Mouse (Mus musculus) v-Abl transformed pro-B cells (cell line): Measurements from ENCODE around the gene Mpg.

Source experiments
- in situ Hi-C, 2 experiments: fragments of 400-800 bp; cut with MboI; formaldehyde crosslinking; loops; one replicate each; pipeline ENCODE4 v1.15.1; 2025; ENCODE audit not compliant: unreplicated experiment in 2 of 2

Gene Mpg

DNA sequence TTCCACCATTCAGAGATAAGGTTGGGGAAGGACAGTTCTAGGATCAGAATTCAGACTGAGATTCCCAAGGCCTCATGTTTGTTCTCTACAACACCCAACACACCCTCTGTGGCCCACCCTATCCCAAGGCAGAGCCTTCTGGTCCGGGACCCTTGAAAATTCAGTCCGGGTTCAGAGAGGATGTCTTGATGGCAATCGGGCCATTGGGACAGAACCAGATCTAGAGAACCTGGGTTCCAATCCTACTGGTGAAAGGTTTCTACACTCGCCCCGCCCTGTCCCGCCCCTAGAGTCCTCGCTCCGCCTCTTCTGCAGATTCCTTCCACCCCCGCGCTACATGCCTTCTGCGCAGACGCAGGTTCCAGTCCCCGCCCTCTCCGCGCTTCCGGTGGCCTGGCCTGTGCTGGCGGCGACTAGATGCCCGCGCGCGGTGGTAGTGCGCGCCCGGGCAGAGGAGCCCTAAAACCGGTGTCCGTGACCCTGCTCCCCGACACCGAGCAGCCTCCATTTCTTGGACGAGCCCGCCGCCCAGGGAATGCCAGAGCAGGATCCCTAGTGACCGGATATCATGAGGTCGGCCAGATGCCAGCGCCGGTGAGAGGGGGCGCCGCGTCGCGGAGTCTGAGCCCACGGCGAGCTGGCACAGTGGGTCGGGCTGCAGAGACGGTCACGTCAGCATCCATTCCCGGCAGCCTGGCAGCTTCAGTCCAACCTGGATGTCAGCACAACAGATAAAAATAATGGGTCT is at the start of gene Mpg:
Mpg (plus strand) TSS at position 382 of the 748 bp plus-strand sequence.
- in situ Hi-C loops, result no loop called here

DNA sequence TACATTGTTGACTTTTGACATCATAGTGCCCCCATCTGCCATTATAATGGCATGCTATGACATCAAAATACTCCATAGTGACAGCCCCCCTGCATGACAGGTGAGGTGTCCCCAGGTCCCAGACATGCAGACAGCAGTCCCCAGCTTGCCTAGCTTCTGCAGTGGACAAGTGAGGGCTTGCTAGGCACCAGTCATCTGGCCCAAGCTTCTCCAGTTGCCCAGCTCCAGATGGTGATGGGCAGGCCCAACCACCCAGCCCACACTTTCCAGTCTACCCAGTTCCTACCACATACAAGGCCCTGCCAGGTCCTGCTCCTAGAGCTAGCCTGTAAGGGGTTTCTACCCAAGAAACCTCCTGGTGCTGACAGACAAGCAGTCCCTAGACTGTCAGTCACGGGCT is 47.8 kb upstream of the Mpg start:
- in situ Hi-C loops, result no loop called here

DNA sequence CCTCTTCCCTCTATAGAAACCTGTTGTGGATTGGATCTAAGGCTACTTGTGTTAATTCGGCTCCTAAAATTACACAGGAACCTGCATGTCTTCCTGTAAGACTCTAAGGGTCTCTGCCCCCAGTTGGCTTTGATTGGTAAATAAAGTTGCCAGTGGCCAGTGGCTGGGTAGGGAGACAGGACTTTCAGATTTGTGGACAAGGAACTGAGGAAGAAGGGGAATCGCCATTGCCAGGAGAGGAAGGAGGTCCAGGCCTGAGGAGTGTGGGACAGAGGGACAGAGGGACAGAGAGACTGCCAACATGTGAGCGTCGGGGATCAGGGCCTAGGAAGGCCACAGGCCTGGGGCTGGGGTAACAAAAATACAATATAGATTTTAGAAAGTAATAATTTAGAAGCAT is 45.1 kb upstream of the Mpg start:
- in situ Hi-C loops, result loop anchor here (5.0 to 10.0 kb wide), 2 partner anchors 54 to 106 kb away; partner anchors contain the start of gene Hbq1b (in 2 of the 2)

DNA sequence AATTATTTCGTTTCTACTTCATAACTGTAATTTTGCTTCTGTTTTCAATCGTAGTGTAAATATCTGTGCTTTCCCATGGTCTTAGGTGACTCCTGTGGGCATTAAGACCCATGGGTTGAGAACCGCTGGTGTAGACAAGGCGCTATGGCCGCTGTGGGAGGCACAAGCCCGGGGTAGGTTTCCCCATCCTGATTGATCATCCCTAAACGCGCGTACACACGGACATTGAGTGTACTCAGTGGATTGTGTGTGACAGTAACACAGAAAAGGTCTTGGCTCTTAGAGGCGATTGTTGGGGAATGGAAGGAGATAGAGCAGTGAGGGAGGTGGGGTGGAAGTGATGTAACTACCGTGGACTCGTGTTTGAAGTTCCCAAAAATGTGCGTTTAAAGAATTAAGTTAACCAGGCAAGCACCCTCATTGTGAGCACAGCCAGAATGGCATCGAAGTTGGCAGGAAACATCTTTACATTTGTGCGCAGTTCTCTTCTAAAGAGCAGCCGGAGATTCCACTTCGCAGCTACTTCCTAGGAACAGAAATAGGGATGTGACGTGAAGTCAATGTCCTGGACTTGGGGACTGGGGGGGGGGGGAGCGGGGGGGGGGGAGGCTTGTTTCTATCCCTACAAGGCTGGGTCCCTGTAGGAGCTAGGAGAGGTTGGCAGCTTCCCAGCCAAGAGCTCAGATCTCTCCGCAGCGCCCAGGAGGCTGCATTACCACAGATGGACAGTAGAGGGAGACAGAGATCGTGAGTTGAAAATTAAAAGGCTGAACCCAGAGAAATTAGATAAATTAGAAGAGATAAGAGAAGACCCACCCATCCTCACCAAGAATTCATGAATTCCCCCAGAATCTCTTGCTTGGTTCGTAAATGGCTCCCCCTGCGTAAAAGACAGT is 44.1 kb upstream of the Mpg start:
- in situ Hi-C loops, result loop anchor here (5.0 to 10.0 kb wide), 2 partner anchors 53 to 105 kb away; partner anchors contain the start of gene Hbq1b (in 2 of the 2)

DNA sequence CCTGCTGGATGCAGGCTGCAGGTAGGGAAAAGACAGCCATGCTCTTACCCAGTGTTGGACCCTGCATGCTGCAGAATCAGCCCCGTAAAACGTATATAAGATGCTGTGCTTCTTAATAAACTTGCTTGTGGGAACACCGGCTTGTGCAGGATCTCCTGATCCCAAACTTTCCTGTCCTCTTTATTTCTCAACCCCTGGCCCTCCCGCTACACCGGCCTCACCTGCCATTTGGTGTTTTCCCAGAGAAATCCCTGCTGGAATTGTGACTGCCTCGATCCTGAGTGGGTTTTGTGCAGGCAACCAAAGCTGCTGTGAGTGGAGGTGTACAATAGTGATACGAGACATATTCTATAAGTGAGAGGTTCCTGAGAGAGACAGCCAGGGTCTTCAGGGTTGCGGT is 41.8 kb upstream of the Mpg start:
- in situ Hi-C loops, result loop anchor here (5.0 to 10.0 kb wide), 2 partner anchors 50 to 103 kb away; partner anchors contain the start of gene Hbq1b (in 2 of the 2)

DNA sequence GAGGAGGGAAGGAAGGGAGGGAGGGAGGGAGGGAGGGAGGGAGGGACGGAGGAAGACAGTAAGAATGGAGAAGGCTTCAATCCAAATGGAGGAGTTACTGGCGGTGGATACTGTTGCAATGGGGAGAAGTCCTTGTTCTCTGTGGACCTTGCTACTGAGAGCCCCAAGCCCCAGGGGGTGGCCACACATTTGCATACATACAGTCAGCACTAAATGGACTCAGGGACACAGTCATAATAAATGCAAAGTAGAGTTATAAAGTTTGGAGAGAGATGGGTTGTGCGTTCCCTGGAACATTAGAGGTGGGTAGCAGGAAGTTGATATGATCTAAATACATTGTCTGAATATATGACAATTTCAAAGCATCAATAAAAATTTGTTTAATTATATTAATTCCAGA is 40.3 kb upstream of the Mpg start:
- in situ Hi-C loops, result loop anchor here in 1 of 2 experiments (10.0 kb wide), 1 partner anchor 49 kb away; no protein-coding TSS in a partner anchor

DNA sequence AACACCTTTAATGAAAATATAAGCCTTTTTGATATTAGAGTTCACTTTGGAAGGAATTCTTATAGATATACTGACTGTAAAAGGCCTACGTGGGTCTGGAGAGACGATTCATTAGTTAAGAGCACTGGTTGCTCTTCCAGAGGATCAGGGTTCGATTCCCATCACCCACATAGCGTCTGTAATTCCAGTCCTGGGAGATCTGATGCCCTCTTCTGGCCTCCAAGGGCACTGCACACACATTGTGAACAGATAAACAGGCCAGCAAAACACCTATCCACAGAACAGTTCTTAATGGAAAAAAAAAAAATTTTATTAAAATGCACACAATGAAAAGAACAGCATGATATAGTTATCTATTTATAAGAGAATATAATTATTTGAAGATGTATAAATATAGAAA is 39.0 kb upstream of the Mpg start:
- in situ Hi-C loops, result loop anchor here in 1 of 2 experiments (10.0 kb wide), 1 partner anchor 48 kb away; no protein-coding TSS in a partner anchor

DNA sequence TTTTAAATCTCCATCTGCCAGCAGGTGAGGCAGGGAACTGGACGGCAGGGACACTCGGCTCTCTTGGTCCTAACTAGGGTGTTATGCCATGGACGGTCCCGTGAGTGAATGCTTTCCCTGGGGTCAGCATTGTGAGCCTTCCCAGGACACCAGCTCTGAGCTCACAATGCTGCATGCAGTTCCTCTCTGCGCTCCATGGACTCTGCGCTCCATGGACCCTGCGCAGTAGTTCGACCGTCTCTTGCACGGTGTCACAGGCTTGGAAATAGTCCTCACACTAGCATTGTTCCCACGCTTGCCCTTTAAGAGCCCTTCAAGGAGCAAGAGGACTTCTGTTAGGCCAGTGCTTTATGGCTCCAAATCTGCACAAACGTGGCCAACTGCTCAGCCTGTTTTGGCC is 37.4 kb upstream of the Mpg start:
- in situ Hi-C loops, result loop anchor here in 1 of 2 experiments (10.0 kb wide), 1 partner anchor 46 kb away; no protein-coding TSS in a partner anchor

DNA sequence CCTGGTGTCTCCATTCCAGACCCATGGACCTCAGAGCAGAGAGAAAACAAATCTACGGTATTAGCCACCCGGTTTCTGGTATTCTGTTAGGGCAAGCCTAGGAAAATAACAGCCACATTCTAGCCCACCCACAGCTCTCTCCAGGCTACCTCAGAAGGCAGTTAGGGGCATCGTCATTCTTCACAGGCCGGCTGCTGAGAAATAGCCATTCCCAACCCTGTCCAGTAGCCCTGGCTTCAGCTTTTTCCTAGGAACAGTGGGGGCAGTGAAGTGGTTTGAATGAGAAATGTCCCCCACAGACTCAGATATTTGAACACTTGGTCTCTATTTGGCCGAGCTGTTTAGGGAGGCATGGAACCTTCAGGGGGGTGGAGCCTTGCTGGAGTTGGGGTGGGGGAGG is 36.9 kb upstream of the Mpg start:
- in situ Hi-C loops, result loop anchor here in 1 of 2 experiments (10.0 kb wide), 1 partner anchor 45 kb away; no protein-coding TSS in a partner anchor

DNA sequence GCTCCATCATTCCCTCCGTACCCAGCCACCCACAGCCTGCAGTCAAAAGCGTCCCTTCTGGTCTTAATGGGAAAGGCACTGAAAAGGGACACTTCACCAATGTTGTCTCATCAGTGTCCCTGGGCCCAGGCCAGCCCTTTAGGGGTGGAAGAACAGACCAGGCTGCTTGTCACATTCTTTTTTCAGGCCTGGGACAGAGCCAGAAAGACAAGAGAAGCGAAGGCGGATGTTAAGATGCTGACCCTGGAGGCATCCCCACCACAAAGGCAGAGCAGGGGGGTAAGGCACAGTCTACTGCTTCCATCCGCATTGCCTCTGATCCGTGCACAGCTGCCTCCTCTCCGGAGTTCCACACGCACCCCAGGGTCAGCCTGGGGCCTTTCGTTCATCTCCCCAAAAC is 36.2 kb upstream of the Mpg start:
- in situ Hi-C loops, result no loop called here

DNA sequence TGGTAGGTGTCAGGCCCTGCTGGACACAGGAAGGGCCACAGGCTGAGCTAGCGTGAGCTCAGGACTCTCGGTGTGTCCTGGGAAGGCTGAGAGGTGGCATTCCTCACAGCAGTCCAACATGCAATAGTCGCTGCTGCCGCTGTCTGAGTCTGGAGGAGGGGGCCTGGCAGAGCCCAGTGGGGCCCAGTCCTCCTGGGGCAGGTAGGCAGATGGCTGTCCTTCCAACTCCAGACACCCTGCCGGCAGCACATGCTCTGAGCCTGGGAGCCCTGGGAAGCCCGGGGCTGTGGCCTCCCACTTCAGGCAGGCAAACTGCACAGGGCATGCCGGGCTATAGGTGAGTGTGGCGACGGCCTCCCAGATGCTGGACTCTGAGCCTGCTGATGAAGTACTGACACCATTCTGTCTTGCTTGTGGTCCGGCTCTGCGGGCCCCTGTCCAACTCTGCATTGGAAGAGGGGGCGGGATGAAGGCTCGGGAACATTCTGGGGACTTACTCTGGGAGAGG is 35.6 kb upstream of the Mpg start:
- in situ Hi-C loops, result no loop called here

DNA sequence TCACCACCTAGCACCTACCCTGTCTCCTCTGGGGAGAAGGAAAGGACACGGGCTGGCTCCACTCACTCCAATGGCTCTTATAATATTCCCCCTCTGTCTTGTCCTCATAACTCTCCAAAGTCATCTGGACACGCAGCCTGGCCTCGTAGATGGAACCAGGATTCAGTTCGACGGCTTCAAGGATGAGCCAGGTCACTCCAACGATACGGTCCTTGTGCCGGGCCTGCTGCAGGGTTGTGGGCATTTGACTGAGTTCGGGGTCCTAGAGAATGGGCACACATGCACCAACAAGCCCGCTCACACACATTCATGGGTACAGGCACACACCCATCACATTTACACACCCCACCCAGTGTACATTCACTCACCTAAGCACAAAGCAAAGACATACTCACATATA is 33.1 kb upstream of the Mpg start:
- in situ Hi-C loops, result no loop called here

DNA sequence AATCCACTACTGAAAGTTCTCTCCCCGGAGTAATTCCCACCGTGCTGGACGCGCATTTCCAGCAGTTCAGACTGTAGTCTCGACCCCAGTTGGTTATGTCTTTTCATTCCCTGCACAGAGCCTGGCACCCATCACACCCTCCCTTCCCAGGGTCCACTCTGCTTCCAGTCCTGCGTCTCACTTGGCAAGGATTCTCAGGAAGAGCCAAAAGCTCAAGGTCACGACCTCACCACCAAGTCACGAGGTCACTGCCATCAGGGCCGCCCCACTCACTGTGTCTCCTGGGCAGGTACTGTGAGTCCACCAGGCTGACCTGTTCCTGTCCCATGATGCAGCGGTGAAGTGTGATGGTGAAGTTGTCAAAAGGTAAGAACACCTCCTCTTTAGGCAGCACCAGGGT is 32.2 kb upstream of the Mpg start:
- in situ Hi-C loops, result no loop called here

DNA sequence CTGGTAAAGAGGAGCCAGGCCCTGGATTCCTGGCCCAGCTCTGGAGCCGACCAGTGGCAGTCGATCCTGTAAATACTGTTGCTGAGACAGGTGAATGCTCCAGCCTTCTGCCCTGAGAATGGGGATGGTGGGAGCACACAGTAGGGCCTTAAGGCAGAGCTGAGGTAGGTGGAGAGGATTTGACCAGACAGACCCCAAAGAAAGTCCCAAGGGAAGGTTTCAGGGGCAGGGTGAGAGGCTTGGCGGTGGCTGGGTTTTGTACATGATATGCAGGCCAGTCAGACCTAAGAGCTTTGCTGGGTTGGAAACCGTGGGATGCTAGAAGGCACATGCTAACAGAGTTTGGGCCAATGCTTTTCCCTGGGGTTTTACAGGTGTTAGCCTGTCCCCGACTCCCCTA is 31.7 kb upstream of the Mpg start:
- in situ Hi-C loops, result no loop called here

DNA sequence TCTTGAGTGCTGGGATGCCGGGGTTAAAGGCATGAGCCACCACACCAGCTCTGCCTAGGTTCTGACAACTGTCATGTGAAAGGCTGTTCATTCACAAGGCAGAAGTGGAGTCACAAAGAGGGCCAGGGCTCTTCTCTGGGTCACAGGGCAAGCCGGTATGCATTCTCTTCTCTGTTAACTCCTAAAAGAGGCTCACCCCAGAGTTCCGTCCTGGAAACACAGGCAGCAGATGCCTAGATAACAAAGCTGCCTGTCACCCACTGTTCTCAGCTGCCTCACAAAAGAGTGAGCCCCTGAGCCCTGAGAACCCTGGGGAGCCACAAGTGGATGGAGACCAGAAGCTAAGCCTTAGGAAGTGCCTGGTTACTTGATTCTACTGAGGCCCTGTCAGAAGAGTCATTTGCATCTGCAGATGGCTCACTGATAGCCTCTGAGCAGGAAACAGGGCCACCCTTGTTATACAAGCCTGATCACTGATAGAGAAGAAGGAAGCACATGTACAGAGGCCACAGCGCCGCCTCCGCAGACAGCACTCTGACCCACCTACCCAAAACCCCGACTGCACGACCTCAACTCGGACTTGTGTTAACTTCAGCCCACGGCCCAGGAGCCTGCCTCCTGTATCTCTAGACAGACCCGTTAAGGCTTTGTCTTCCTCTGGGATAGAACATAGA is 30.3 kb upstream of the Mpg start:
- in situ Hi-C loops, result no loop called here

DNA sequence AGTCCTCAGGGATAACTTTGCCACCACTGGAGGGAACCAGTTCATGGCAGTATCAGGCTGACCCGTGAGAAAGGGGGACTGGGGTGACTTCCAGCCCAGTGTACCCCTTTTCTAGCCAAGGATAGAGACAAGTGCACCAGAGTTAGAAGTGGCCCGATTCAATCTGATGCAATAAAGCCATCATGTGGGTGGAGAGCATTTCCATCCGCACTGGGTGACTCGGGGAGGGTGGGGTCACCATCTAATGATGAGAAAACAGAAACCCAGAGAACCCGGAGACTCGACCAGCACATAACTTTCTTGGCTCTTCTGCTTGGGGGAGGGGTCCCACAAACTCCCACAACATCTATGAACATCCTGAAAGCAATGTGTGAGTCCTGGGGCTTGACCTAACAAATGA is 29.6 kb upstream of the Mpg start:
- in situ Hi-C loops, result no loop called here

DNA sequence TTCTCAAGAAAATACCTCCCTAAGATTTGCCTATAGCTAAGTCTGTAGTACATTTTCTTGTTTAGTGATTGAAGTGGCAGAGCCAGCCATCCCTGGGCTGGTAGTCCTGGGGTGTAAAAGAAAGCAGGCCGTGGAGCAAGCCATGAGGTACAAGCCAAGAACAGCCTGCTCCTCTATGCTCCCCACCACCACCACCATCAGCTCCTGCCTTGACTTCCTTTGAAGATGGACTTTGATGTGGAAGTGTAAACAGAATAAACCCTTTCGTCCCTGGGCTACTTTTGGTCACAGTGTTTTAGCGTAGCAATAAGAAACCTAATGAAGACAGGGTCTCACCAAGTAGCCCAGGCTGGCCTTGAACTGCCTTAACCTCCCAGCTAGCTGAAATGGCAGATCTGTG is 28.5 kb upstream of the Mpg start:
- in situ Hi-C loops, result no loop called here

DNA sequence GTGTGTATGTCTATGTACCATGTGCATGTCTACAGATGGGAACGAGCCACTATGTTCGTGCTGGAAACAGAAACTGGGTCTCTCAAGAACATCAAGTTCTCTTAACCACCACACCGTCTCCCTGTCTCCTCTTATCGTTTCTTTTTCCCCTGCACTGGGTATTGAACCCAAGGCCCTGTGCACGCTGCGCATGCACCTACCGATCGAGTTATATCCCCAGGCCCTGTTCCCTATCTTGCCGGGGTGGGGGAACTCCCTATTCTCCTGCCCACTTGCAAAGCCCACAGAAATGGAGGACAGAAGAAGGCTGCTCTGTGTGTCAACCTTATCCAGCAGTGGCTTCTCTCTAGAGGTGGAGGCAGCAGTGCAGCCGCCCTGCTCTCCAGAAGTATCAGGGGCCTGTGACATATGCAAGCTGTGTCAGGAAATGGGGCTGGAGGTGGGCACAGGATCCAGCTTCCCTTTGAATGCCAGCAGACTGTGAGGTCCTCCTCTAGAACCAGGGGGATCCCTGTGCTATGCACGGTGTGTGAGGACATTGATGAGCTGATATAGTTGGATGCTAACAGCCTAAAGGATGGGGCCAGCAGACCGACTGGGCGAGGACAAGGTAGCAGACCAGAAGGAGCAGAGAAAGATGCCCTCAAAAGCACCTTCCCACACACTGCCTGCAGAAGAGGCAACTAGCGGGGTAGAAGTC is 27.9 kb upstream of the Mpg start:
- in situ Hi-C loops, result no loop called here

DNA sequence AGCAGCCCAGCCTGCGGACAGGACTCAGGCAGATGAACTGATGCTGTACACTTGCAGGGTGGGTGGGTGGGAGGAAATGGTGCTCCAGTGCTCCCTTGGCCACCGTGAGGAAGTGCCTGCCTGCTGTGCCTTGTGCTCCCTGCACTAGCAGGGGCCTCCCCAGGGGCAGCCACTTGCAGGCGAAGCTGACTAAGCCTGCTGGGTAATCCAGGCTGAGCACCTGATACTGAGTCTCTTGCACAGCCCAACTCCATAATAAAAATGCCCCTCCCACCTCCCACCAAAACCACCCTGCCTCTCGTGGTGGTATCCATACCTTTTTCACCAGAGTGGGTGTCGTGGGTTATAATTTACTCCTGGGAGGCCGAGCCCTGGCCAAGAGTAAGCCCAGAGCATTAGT is 27.1 kb upstream of the Mpg start:
- in situ Hi-C loops, result no loop called here

DNA sequence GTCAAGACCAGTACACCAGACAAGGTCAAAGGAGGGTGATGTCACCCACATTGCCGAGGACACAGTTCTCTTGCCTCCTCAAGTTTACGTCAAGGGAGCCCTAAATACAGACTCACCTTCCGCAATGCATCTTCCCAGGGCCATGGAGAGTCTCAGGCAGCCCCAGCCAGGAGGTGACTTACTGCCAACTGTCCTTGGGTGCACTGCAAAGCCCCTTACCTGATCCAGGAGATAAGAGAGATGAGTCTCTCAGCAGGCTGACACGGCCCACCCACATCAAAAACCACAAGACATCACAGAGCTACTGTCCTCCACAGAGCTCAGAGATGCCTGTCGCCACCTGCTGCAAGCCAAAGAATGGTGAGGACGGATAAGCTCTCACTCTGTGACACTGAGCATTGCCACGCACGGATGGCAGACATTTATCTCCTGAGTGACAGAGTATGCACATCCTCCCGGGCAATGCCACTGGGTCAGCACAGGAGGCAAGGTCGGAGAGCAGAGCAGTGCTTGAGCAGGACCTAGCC is 26.2 kb upstream of the Mpg start, which contains the start of gene Il9r:
Il9r (minus strand) TSS at position 205 of the 527 bp plus-strand sequence.
- in situ Hi-C loops, result loop anchor here (10.0 to 25.0 kb wide), 2 partner anchors 437 to 965 kb away; partner anchors contain the start of genes Npm1 (in 2 of the 2) and Fbxw11 (in 1 of the 2)
